Mouse (Mus musculus) Patski (cell line): ENCODE measurements at regions not wholly inside any gene's neighbourhood (a gene's known extent, or its start where the extent isn't known, plus 50 kb on each side); places are given as distances from the start of the nearest gene placed in this dataset.

Source experiments
- ATAC-seq: fragments of 100-300 bp; one replicate; pipeline ENCODE4 v1.8.0; 2021
- CTCF ChIA-PET: fragments of 350-600 bp; sonication (Branson Sonifier 250); formaldehyde crosslinking; loops from one replicate; lab custom pipeline; 2022; ENCODE audit warnings: inconsistent platforms; lab: Charles Lee
- POLR2A ChIA-PET: fragments of 350-600 bp; sonication (Branson Sonifier 250); formaldehyde crosslinking; loops from one replicate; lab custom pipeline; 2022; ENCODE audit warnings: antibody characterized with exemption, inconsistent platforms; lab: Charles Lee
- DNase-seq: peaks from one replicate; pipeline ENCODE4 v3.0.0-alpha.2; 2011; ENCODE audit warnings: low read depth, low spot score
- H3K27me3 ChIP-seq: fragments of 371-371 bp; one replicate; pipeline ENCODE4 v1.5.1; 2021
- CTCF ChIP-seq: fragments of 100-300 bp; IDR thresholded peaks from one replicate; pipeline ENCODE4 v1.5.1; 2021
- in situ Hi-C: fragments of 300-500 bp; cut with MboI; formaldehyde crosslinking; loops from 3 replicates; pipeline ENCODE4 v1.11.1; 2018; ENCODE audit warnings: low pct_unique_long_range_greater_than_20kb, mixed read lengths

DNA sequence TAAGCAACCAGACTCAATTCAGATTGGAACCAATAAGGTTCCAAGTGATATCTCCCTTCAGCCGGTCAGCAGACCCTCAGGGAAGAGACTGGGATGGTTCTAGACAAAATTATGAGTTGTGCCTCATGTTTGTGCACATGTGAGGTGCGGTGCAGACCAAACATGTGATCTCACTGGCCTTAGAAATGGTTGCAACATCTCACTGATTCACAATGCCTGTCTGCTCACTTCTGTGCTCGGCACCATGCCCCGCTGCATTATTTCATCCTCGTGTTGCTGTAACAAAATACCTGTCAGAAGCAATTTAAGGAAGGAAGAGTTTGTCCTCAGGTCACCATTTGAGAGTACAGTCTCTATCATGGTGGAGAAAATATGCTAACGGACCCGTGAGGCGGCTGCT is 66.9 kb upstream of the Dusp10 start:
- DNase-seq (no peak), ATAC-seq (no peak)
- CTCF ChIA-PET, result interaction anchor here (1.1 kb wide), 1 partner anchor 18 kb away, joined by 3 read pairs; no protein-coding TSS in a partner anchor
- H3K27me3 ChIP-seq, result no peaks in the 10 kb centered on the region
- no peak for TF ChIP-seq CTCF
- in situ Hi-C loops, result no loop called here
- POLR2A ChIA-PET, result no interaction called here

DNA sequence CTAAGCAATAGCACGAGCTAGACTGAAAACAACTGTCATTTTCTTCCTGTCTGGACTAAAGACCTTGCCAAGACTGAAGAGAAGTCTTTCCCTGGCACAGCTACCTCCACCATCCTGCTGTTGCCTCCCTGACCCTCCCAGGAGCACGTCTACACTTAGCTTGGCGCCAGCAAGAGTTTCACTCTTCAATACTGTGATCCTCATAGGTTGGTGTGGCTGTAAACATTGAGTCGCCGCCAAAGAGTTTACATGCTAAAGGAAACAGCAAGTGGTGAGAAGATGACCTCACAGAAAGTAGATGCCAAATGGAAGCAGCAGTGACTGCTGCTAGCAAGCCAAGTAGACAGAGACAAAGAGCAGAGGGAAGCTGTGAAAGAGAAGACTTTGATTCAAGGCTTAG is 66.0 kb upstream of the Dusp10 start:
- POLR2A ChIA-PET, result no interaction called here
- no peak for DNase-seq
- in situ Hi-C loops, result no loop called here
- ATAC-seq, result no peak
- CTCF ChIA-PET, result interaction anchor here (0.7 kb wide), 1 partner anchor 1423 kb away, joined by 4 read pairs; no protein-coding TSS in a partner anchor
- no peaks in the 10 kb centered on the region for H3K27me3 ChIP-seq
- TF ChIP-seq CTCF, result no peak

DNA sequence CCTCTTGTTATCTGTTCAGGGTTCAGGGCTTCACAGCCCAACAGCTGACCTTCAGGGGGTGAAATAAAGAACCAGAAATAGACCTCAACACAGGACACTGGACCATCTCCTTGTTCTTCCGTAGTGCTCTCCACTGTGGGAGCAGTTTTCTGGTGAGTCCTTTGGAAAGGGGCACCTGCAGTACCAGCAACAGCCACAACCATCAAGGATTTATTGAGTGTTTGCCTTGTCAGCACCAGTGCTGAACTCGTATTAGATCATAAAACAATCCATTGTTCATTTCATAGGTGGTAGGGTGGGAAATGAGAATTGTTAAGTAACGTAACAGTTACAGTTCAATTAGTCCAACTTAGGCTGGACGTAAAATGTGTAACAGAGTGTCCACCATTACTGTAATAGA is 63.9 kb upstream of the Dusp10 start:
- DNase-seq, result no peak

DNA sequence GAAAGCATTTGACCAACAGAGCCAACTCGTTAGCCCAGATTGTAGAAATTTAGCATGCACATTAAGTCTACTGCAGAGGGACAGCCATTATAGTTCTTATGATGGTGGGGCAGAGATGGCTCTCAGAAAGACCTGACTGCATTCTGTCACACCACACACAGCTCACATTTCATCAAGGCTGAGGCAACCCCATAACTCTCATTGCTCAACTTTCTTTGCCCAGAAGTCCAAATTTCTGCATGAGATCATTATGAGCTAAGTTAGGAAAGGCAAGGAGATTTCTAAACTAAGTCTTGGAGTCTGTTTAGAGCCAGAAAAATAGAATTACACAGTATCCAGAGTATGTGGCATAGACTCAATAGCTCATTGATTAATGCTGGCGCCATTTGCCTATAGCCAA is 59.0 kb upstream of the Dusp10 start:
- ATAC-seq (no peak), DNase-seq (no peak)
- in situ Hi-C loops, result no loop called here
- H3K27me3 ChIP-seq, result no peaks in the 10 kb centered on the region
- CTCF ChIA-PET, result no interaction called here
- POLR2A ChIA-PET, result no interaction called here
- no peak for TF ChIP-seq CTCF

More for the DNA sequence above, 63.9 kb upstream of the Dusp10 start:
- no peak for ATAC-seq
- POLR2A ChIA-PET, result no interaction called here
- CTCF ChIA-PET, result no interaction called here
- in situ Hi-C loops, result no loop called here
- TF ChIP-seq CTCF, result peak; percentile 28
- H3K27me3 ChIP-seq, result no peaks in the 10 kb centered on the region

DNA sequence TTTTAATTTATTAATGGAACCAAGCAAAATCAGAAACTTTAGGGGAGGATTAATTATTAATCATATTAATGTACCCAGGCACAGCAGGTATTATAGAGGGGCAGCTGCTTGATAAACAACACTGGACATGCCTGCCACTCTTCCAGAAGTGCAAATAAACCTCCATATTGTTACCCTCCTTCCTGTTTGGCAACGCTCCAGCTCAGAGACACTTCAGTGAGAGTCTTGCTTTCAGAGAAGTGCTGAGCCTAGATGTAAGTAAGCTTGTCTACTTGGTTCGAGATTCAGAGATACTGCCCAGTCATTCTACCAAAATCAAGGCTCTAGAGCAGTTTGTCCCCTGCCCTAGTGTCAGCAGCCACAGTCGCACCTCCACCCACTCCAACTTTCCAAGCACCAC is 56.7 kb upstream of the Dusp10 start:
- DNase-seq (no peak), ATAC-seq (no peak)
- POLR2A ChIA-PET, result no interaction called here
- no peak for TF ChIP-seq CTCF
- CTCF ChIA-PET, result interaction anchor here (0.8 to 0.9 kb wide), 2 partner anchors 17 to 89 kb away, joined by 3 to 4 read pairs; no protein-coding TSS in a partner anchor
- in situ Hi-C loops, result no loop called here
- no peaks in the 10 kb centered on the region for H3K27me3 ChIP-seq

DNA sequence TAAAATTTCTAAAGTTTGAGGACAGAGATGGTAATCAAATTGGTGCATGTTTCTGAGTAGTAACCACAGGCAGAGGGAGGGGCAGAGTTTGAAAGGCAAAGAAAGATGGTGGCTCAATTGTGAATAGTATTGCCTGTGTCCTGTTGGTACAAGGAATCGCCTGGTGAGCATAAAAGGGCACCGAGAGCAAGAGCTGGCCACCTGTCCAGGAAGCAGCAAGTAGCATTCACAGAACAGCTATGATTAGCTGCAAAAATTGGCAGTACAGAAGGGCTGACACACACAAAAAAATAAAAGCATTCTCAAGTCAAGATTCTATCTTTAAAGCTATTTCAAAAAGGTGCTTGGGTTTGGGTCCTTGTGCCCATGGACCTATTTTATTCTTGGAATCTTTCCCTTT is 51.7 kb upstream of the Dusp10 start:
- ChIA-PET POLR2A (no interaction called here), CTCF (interaction anchor here (1.3 kb wide), 1 partner anchor 11 kb away, joined by 6 read pairs; no protein-coding TSS in a partner anchor)
- in situ Hi-C loops, result no loop called here
- no peak for TF ChIP-seq CTCF
- H3K27me3 ChIP-seq, result no peaks in the 10 kb centered on the region
- ATAC-seq, result no peak
- no peak for DNase-seq

DNA sequence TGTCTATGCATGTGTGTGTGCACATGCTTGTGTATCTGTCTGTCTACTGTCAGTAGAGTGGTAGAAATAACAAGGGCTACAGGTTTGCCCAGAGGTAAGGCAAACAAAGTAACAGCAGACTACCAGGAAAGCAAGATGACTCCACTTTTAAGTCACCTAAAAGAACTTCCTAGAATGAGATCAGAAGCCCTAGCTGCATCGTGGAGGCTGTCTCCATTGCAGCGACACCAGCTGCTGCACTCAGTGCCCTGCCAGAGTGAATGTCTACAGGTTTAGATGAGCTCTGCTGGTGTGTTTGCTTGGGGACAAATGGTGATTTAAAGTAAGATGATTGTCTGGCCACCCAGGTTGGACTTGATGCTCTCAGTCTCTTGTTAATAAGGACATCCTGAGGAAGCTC is 50.6 kb upstream of the Dusp10 start:
- H3K27me3 ChIP-seq, result no peaks in the 10 kb centered on the region
- in situ Hi-C loops, result no loop called here
- DNase-seq (no peak), ATAC-seq (no peak)
- POLR2A ChIA-PET, result no interaction called here
- TF ChIP-seq CTCF, result no peak
- CTCF ChIA-PET, result interaction anchor here (1.3 kb wide), 1 partner anchor 10 kb away, joined by 6 read pairs; no protein-coding TSS in a partner anchor

DNA sequence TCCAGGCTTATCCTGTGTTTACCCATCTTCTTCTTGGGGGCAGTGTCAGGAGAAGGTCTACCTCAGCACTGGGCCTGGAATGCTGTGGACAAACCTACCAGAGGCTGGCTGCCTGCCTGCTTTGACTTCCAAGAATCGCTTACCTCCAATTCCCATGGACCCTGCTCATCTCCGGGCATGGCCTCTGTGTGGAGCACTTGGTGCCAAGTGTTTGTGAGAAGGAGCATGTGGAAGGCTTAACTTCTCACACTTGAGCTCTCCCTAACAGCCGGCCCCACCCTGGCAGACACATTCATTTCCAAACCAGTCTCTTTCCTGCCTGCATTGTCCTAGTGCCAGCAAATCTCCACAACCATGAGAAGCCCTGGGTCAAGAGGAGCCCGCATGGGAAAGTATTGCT is 49.8 kb upstream of the Dusp10 start:
- in situ Hi-C loops, result no loop called here

More for the DNA sequence above, 49.8 kb upstream of the Dusp10 start:
- no peak for TF ChIP-seq CTCF
- ChIA-PET POLR2A (no interaction called here), CTCF (no interaction called here)
- H3K27me3 ChIP-seq, result no peaks in the 10 kb centered on the region
- DNase-seq (no peak), ATAC-seq (no peak)
